Mouse (Mus musculus) limb, embryonic 12.5 days (tissue): ENCODE data around the gene Syt14. TPM values are rescaled to one million over a fixed set of nuclear protein-coding genes. Genes with fewer than 3 reads are reported as not detected.
A peak's percentile ranks its signal among the peaks of the same experiment; 100 is the strongest.

Experiments
- ATAC-seq: fragments of 200-750 bp; cut with Nextera tagmentation; 2 replicates; pipeline ENCODE4 v1.8.0; 2017; ENCODE audit warnings: low read depth, moderate TSS enrichment; ENCODE audit not compliant: insufficient number of reproducible peaks, insufficient read depth, low FRiP score, low TSS enrichment
- H3K27ac ChIP-seq: fragments of 300-500 bp; sonication (generic); 2 replicates; pipeline ENCODE4 v1.5.1; 2016; ENCODE audit warnings: mild to moderate bottlenecking, moderate library complexity
- H3K27me3 ChIP-seq: fragments of 300-500 bp; sonication (generic); 2 replicates; pipeline ENCODE4 v1.6.1; 2016; ENCODE audit warnings: mild to moderate bottlenecking, moderate library complexity
- H3K36me3 ChIP-seq: fragments of 300-500 bp; sonication (generic); 2 replicates; pipeline ENCODE4 v1.6.1; 2016; ENCODE audit warnings: mild to moderate bottlenecking, moderate library complexity
- H3K4me1 ChIP-seq: fragments of 300-500 bp; sonication (generic); replicated peaks from 2 replicates; pipeline ENCODE4 v1.6.1; 2016
- H3K4me2 ChIP-seq: fragments of 300-500 bp; sonication (generic); 2 replicates; pipeline ENCODE4 v1.6.1; 2016; ENCODE audit warnings: mild to moderate bottlenecking, moderate library complexity
- H3K4me3 ChIP-seq: fragments of 300-500 bp; sonication (generic); replicated peaks from 2 replicates; pipeline ENCODE4 v1.5.1; 2016; ENCODE audit warnings: mild to moderate bottlenecking
- H3K9ac ChIP-seq: fragments of 300-500 bp; sonication (generic); replicated peaks from 2 replicates; pipeline ENCODE4 v1.6.1; 2016; ENCODE audit warnings: mild to moderate bottlenecking, moderate library complexity
- H3K9me3 ChIP-seq: fragments of 300-500 bp; sonication (generic); 2 replicates; pipeline ENCODE4 v1.6.1; 2016; ENCODE audit warnings: mild to moderate bottlenecking, moderate library complexity
- WGBS: fragments of 180-500 bp; shearing (Covaris S2); methylation state at CpG from one replicate; pipeline ENCODE4 v1.1.7; 2016; 5-methylcytosine and 5-hydroxymethylcytosine counted together
- polyA plus RNA-seq: library from polyadenylated mRNA; unstranded; fragments of >200 nt; fragmentation: Nextera tagmentation; extraction: Ambion mirVana; gene quantifications from 2 replicates; pipeline ENCODE4 v1.2.1, GENCODE M21; 2016

Gene Syt14
- polyA plus RNA-seq, 1 experiment from 2014 or later, result 4.2 TPM

- Histone ChIP-seq H3K9ac (no peak overlapping the region; the same call in 1 of the 2 replicates), H3K4me3 (no peak overlapping the region), H3K27me3 (no peaks in the 10 kb centered on the region), H3K4me1 (peaks cover 47% of the 10 kb centered on the region), H3K4me2 (peak overlapping the region; percentile 23), H3K36me3 (no peaks in the 10 kb centered on the region), H3K27ac (peak overlapping the region; percentile 82), H3K9me3 (no peaks in the 10 kb centered on the region)
- ATAC-seq, result peak; percentile 64
- 26% methylated on average over 5 of the region's 5 CpGs for WGBS
Measured at GRCm38 (mm10) chr1:192861305-192861960, 174.1 kb downstream of the Syt14 start.

- peaks cover 50% of the 10 kb centered on the region for H3K4me1 ChIP-seq
- ATAC-seq, result no peak
- no peak overlapping the region for H3K4me3 ChIP-seq
- no peaks in the 10 kb centered on the region for H3K27me3 ChIP-seq
- no peak overlapping the region for H3K4me2 ChIP-seq
- no peaks in the 10 kb centered on the region for H3K9me3 ChIP-seq
- H3K36me3 ChIP-seq, result no peaks in the 10 kb centered on the region
- H3K27ac ChIP-seq, result no peak overlapping the region
- H3K9ac ChIP-seq, result no peak overlapping the region
- 76% methylated on average over 6 of the region's 6 CpGs for WGBS
Measured at GRCm38 (mm10) chr1:192860273-192860672, 175.3 kb downstream of the Syt14 start.

DNA sequence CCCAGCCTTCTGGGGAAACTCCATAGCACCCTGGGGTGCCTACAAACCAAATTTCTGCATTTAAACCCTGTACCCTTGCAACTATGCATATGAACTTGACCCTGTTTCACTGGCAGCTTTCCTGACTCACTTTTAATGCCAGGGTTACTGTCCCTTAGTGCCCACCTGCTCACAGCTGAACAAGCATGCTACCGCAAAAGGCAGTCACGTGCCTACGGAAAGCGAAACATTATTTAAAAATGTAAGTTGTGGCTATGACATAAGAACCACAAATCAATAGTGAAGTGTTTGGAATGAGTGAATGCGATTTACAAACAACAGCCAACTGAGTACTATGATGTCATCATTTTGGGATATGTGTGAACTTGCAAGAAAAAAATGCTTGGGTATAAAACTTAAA is 178.0 kb downstream of the Syt14 start:
- H3K9me3 ChIP-seq, result no peaks in the 10 kb centered on the region
- 80% methylated on average over 5 of the region's 5 CpGs for WGBS
- H3K4me2 ChIP-seq, result no peak overlapping the region
- no peaks in the 10 kb centered on the region for H3K27me3 ChIP-seq
- no peaks in the 10 kb centered on the region for H3K36me3 ChIP-seq
- no peak overlapping the region for H3K9ac ChIP-seq
- ATAC-seq, result no peak
- no peak overlapping the region; the same call in 1 of the 2 replicates for H3K27ac ChIP-seq
- no peak overlapping the region for H3K4me3 ChIP-seq
- peaks cover 61% of the 10 kb centered on the region for H3K4me1 ChIP-seq

GRCm38 (mm10) chr1:192856931-192857330 is 178.6 kb downstream of the Syt14 start:
- Histone ChIP-seq H3K4me2 (no peak overlapping the region), H3K4me3 (no peak overlapping the region), H3K9me3 (no peaks in the 10 kb centered on the region), H3K36me3 (no peaks in the 10 kb centered on the region), H3K27me3 (no peaks in the 10 kb centered on the region), H3K4me1 (peaks cover 61% of the 10 kb centered on the region), H3K27ac (no peak overlapping the region), H3K9ac (no peak overlapping the region)
- no peak for ATAC-seq
- 69% methylated on average over 6 of the region's 6 CpGs for WGBS

- Histone ChIP-seq H3K36me3 (no peaks in the 10 kb centered on the region), H3K27ac (peak overlapping the region; percentile 99), H3K4me1 (peaks cover 61% of the 10 kb centered on the region), H3K4me3 (peak overlapping the region; percentile 98), H3K27me3 (no peaks in the 10 kb centered on the region), H3K9me3 (no peaks in the 10 kb centered on the region), H3K9ac (no peak overlapping the region), H3K4me2 (peak overlapping the region; percentile 85)
- WGBS, result 6% methylated on average over 10 of the region's 10 CpGs
- ATAC-seq, result no peak
Measured at GRCm38 (mm10) chr1:192856411-192856810, 179.2 kb downstream of the Syt14 start.

GRCm38 (mm10) chr1:192855474-192856230 is 179.9 kb downstream of the Syt14 start, which contains the start of gene Sertad4:
Sertad4 (minus strand) TSS chr1:192855756.
- peak within 1 kb of the TSS; percentile 85 for H3K4me2 ChIP-seq
- peak within 1 kb of the TSS; percentile 99 for H3K9ac ChIP-seq
- WGBS, result 1% methylated on average over 66 of the region's 75 CpGs
- no peaks in the 10 kb centered on the region for H3K9me3 ChIP-seq
- peaks cover 4% of the 10 kb centered on the region for H3K36me3 ChIP-seq
- peak within 1 kb of the TSS; percentile 99 for H3K27ac ChIP-seq
- peaks cover 64% of the 10 kb centered on the region for H3K4me1 ChIP-seq
- ATAC-seq, result peak; percentile 82
- H3K27me3 ChIP-seq, result no peaks in the 10 kb centered on the region
- peak within 1 kb of the TSS; percentile 98 for H3K4me3 ChIP-seq

GRCm38 (mm10) chr1:192854819-192855271 is 180.7 kb downstream of the Syt14 start:
- peak overlapping the region; percentile 85 for H3K4me2 ChIP-seq
- H3K4me3 ChIP-seq, result peak overlapping the region; percentile 98
- H3K27ac ChIP-seq, result peak overlapping the region; percentile 99
- ATAC-seq, result peak; percentile 24; the same call in 1 of the 2 replicates
- peaks cover 67% of the 10 kb centered on the region for H3K4me1 ChIP-seq
- H3K9ac ChIP-seq, result peak overlapping the region; percentile 99
- H3K9me3 ChIP-seq, result no peaks in the 10 kb centered on the region
- under 1% methylated on average over 45 of the region's 45 CpGs for WGBS
- H3K36me3 ChIP-seq, result peaks cover 8% of the 10 kb centered on the region
- no peaks in the 10 kb centered on the region for H3K27me3 ChIP-seq

DNA sequence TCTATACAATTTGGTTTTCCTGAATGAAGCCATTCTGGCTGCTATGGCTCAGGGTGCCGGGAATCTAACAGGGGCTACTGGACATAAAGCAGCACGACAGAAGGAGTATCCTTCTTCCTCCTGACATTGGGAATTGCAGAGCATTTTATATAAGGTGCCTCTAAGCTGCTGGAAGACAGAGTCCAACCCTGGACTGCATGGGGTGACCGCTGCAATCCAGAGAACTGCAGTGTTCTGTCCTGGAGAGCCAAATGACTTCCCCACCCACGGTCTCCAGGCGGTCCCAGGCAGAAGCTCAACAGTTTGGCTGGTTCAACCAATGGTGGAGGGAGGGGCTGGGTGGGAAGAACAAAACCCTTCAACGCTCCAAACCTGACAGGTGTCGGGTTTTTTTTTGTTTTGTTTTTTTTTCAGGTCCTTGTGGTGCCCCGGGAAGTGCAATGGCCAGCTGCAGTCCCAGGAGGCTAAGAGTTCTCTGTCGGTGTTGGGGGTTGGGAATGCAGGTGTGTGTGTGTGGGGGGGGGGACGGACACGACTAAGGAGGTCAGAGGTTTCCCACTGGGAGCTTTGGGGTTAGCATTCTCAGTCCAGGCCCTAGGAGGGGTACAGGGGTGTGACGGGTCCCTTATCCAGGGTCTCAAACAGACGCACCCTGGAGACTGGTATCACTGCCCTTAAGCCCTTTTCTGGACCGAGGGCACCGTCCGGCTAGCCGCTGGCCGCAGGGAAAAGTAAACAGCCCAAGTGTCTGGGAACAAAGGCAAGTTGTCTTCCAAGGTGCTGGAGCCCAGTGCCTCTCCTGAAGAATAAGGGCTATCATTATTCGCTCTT is 181.4 kb downstream of the Syt14 start:
- no peak for ATAC-seq
- Histone ChIP-seq H3K9me3 (no peaks in the 10 kb centered on the region), H3K27ac (peak overlapping the region; percentile 99), H3K4me2 (peak overlapping the region; percentile 85), H3K4me1 (peaks cover 73% of the 10 kb centered on the region), H3K4me3 (peak overlapping the region; percentile 98), H3K9ac (peak overlapping the region; percentile 99), H3K27me3 (no peaks in the 10 kb centered on the region), H3K36me3 (peaks cover 15% of the 10 kb centered on the region)
- WGBS, result 2% methylated on average over 19 of the region's 19 CpGs

GRCm38 (mm10) chr1:192853429-192853828 is 182.1 kb downstream of the Syt14 start:
- 30% methylated on average over 2 of the region's 2 CpGs for WGBS
- peak overlapping the region; percentile 99 for H3K9ac ChIP-seq

GRCm38 (mm10) chr1:192852047-192852446 is 183.5 kb downstream of the Syt14 start:
- ATAC-seq, result no peak
- Histone ChIP-seq H3K4me2 (peak overlapping the region; percentile 85), H3K27me3 (no peaks in the 10 kb centered on the region), H3K4me1 (peaks cover 55% of the 10 kb centered on the region), H3K36me3 (peaks cover 36% of the 10 kb centered on the region), H3K9ac (peak overlapping the region; percentile 53), H3K27ac (peak overlapping the region; percentile 74), H3K4me3 (peak overlapping the region; percentile 98), H3K9me3 (no peaks in the 10 kb centered on the region)

More at GRCm38 (mm10) chr1:192853429-192853828, 182.1 kb downstream of the Syt14 start:
- Histone ChIP-seq H3K9me3 (no peaks in the 10 kb centered on the region), H3K4me3 (peak overlapping the region; percentile 98), H3K27ac (peak overlapping the region; percentile 99), H3K27me3 (no peaks in the 10 kb centered on the region), H3K36me3 (peaks cover 23% of the 10 kb centered on the region), H3K4me2 (peak overlapping the region; percentile 85), H3K4me1 (peaks cover 69% of the 10 kb centered on the region)
- ATAC-seq, result no peak

GRCm38 (mm10) chr1:192851640-192852039 is 183.9 kb downstream of the Syt14 start:
- peak overlapping the region; percentile 53 for H3K9ac ChIP-seq
- H3K4me1 ChIP-seq, result peaks cover 52% of the 10 kb centered on the region
- no peaks in the 10 kb centered on the region for H3K9me3 ChIP-seq
- peak overlapping the region; percentile 85 for H3K4me2 ChIP-seq
- peak overlapping the region; percentile 98 for H3K4me3 ChIP-seq
- H3K27me3 ChIP-seq, result no peaks in the 10 kb centered on the region
- 4% methylated on average over 6 of the region's 6 CpGs for WGBS
- ATAC-seq, result no peak
- H3K27ac ChIP-seq, result peak overlapping the region; percentile 74
- H3K36me3 ChIP-seq, result peaks cover 40% of the 10 kb centered on the region
